Comparison of ENCODE assay signal across 11 mouse cellular contexts in the genomic region with DNA sequence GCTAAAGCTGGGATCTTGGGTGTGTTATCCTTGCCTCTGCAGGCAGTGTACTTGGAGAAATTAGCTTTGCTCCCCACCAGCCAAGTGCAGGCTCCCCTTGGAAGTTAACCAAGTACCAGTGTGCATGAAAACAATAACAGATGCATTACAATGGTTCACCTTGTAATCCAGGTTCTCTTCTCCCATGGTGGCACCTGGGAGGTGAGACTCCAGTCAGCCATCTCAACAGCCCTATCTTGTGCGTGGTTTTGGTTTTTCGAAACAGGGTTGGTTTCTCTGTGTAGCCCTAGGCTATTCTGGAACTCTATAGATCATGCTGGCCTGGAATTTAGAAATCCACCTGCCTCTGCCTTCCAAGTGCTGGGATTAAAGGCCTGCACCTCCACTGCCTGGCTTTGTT. TPM values are rescaled to one million over a fixed set of nuclear protein-coding genes. Genes with fewer than 3 reads are reported as not detected.
DNase-seq lines count a peak whose midpoint lies in the region; ATAC-seq and TF ChIP-seq lines count a peak whose summit lies in the region.
"Had no signal": no experiment of that assay in that cellular context is flagged by ENCODE, and none has a peak within 500 bp of the region (broad histone marks: within the 10 kb centered on the region; RNA-seq: fewer than 3 reads in every experiment).

No protein-coding gene starts in this region.

- no peaks in the 10 kb centered on the region for H3K9me3 ChIP-seq in ES-Bruce4 (replicated peaks; ENCODE audit: control insufficient read depth, insufficient read depth, low read length, poor library complexity, severe bottlenecking)
- H3K9me3 ChIP-seq in liver, postnatal 0 days (ENCODE audit: low read length): no peaks in the 10 kb centered on the region
- H3K9me3 ChIP-seq in hindbrain, embryonic 13.5 days: no peaks in the 10 kb centered on the region
- H3K9me3 ChIP-seq: forebrain, embryonic 12.5 days had no signal

- peak overlapping the region; percentile 37 for H3K27ac ChIP-seq in kidney, adult 2 months (ENCODE audit: insufficient read depth, low read depth, low read length)
- peak overlapping the region; percentile 98 for H3K27ac ChIP-seq in ES-Bruce4 (ENCODE audit: insufficient read depth, low read length)
- H3K27ac ChIP-seq in embryonic fibroblast, embryonic 13.5 days (ENCODE audit: insufficient read depth, low read length): peak overlapping the region; percentile 60
- H3K27ac ChIP-seq in liver, postnatal 0 days (ENCODE audit: low read depth): peak overlapping the region; percentile 91
- H3K27ac ChIP-seq in hindbrain, embryonic 13.5 days: no peak overlapping the region
- H3K27ac ChIP-seq: forebrain, embryonic 12.5 days had no signal

- peaks cover 65% of the 10 kb centered on the region for H3K4me1 ChIP-seq in kidney, adult 2 months (ENCODE audit: control insufficient read depth, insufficient read depth, low read length)
- peaks cover 3% of the 10 kb centered on the region for H3K4me1 ChIP-seq in ES-Bruce4 (ENCODE audit: control insufficient read depth, insufficient read depth, low read length)
- peaks cover 36% of the 10 kb centered on the region for H3K4me1 ChIP-seq in embryonic fibroblast, embryonic 13.5 days (ENCODE audit: control insufficient read depth, insufficient read depth, low read length)
- H3K4me1 ChIP-seq in liver, postnatal 0 days (ENCODE audit: insufficient read depth): peaks cover 70% of the 10 kb centered on the region
- H3K4me1 ChIP-seq in hindbrain, embryonic 13.5 days (replicated peaks): peaks cover 74% of the 10 kb centered on the region

- no peak overlapping the region for H3K4me3 ChIP-seq in kidney, adult 2 months (ENCODE audit: insufficient read depth, low read depth, low read length)
- peak overlapping the region; percentile 11; the same call in 1 of the 2 replicates for H3K4me3 ChIP-seq in ES-Bruce4 (ENCODE audit: low read depth, low read length)
- 0 out of 2 replicates have a peak overlapping the region, but pooled peaks have one; percentile 2 for H3K4me3 ChIP-seq in embryonic fibroblast, embryonic 13.5 days (ENCODE audit: insufficient read depth, low read length)
- H3K4me3 ChIP-seq in liver, postnatal 0 days (ENCODE audit: low read depth, low read length): no peak overlapping the region
- H3K4me3 ChIP-seq in hindbrain, embryonic 13.5 days: no peak overlapping the region
- H3K4me3 ChIP-seq: forebrain, embryonic 12.5 days had no signal

- TF ChIP-seq POLR2A in kidney, adult 2 months (IDR thresholded peaks at IDR 0.05; ENCODE audit: low read depth, low read length): no peak
- TF ChIP-seq POLR2A in ES-Bruce4 (IDR thresholded peaks at IDR 0.05; ENCODE audit: insufficient read depth, low read length): peak; percentile 23
- TF ChIP-seq POLR2A in embryonic fibroblast, embryonic 13.5 days (IDR thresholded peaks at IDR 0.05; ENCODE audit: low read depth, low read length): 0 out of 2 replicates have a peak, but pooled peaks have one; percentile 36

- no peak overlapping the region for H3K9ac ChIP-seq in ES-Bruce4 (ENCODE audit: low read depth, poor library complexity, severe bottlenecking)
- H3K9ac ChIP-seq in liver, postnatal 0 days (replicated peaks): no peak overlapping the region; the same call in 1 of the 2 replicates
- no peak overlapping the region for H3K9ac ChIP-seq in hindbrain, embryonic 13.5 days
- H3K9ac ChIP-seq: forebrain, embryonic 12.5 days had no signal

- peak; percentile 80; the same call in 1 of the 2 replicates for TF ChIP-seq EP300 in ES-Bruce4 (IDR thresholded peaks at IDR 0.05; ENCODE audit: insufficient read depth, low read depth, low read length)
- no peak for TF ChIP-seq EP300 in liver, postnatal 0 days (IDR thresholded peaks at IDR 0.05; ENCODE audit: low read depth)

- H3K36me3 ChIP-seq in kidney, adult 2 months (ENCODE audit: control insufficient read depth, insufficient read depth, low read length): peaks cover 16% of the 10 kb centered on the region
- peaks cover 55% of the 10 kb centered on the region for H3K36me3 ChIP-seq in ES-Bruce4 (ENCODE audit: control insufficient read depth, insufficient read depth, low read length, poor library complexity, severe bottlenecking)
- H3K36me3 ChIP-seq in liver, postnatal 0 days (replicated peaks; ENCODE audit: insufficient read depth, low read length): peaks cover 42% of the 10 kb centered on the region
- peaks cover 45% of the 10 kb centered on the region for H3K36me3 ChIP-seq in hindbrain, embryonic 13.5 days

- ATAC-seq in liver, postnatal 0 days: no peak
- no peak for ATAC-seq in hindbrain, embryonic 13.5 days (ENCODE audit: low FRiP score)
- no peak for ATAC-seq in activated CD4-positive, CD25-positive, alpha-beta regulatory T cell, adult 4 months

- TF ChIP-seq CTCF in kidney, adult 2 months (conservative IDR thresholded peaks at IDR 0.05; ENCODE audit: insufficient read depth, insufficient read length, low read depth, low read length): no peak
- TF ChIP-seq CTCF in ES-Bruce4 (IDR thresholded peaks at IDR 0.05; ENCODE audit: low read depth, low read length): no peak
- no peak for TF ChIP-seq CTCF in embryonic fibroblast, embryonic 13.5 days (IDR thresholded peaks at IDR 0.05; ENCODE audit: borderline replicate concordance, insufficient read depth, low read length)
- TF ChIP-seq CTCF in liver, postnatal 0 days (IDR thresholded peaks at IDR 0.05; ENCODE audit: low read depth): no peak

- H3K4me2 ChIP-seq in liver, postnatal 0 days (ENCODE audit: low read depth, low read length): peak overlapping the region; percentile 78
- no peak overlapping the region for H3K4me2 ChIP-seq in hindbrain, embryonic 13.5 days
- H3K4me2 ChIP-seq: forebrain, embryonic 12.5 days had no signal

- H3K27me3 ChIP-seq in kidney, adult 2 months (replicated peaks; ENCODE audit: control insufficient read depth, insufficient read depth, low read length): no peaks in the 10 kb centered on the region
- no peaks in the 10 kb centered on the region for H3K27me3 ChIP-seq in ES-Bruce4 (ENCODE audit: control insufficient read depth, insufficient read depth, low read length, poor library complexity, severe bottlenecking)
- H3K27me3 ChIP-seq in liver, postnatal 0 days (ENCODE audit: insufficient read depth, low read length): no peaks in the 10 kb centered on the region
- H3K27me3 ChIP-seq in hindbrain, embryonic 13.5 days: no peaks in the 10 kb centered on the region
- H3K27me3 ChIP-seq: forebrain, embryonic 12.5 days had no signal

- DNase-seq in kidney, adult 2 months: no peak
- DNase-seq in kidney, postnatal 25 days: no peak
- DNase-seq in liver, postnatal 0 days: no peak
- no peak for DNase-seq in layer of hippocampus, adult 9-11 months
- DNase-seq: kidney, postnatal 14 days; thymus, adult 18-20 months had no signal

- 66% methylated on average over 2 of the region's 2 CpGs for WGBS in kidney, adult 2 months
- 66% methylated on average over 2 of the region's 2 CpGs for WGBS in liver, postnatal 0 days (ENCODE audit: insufficient replicate concordance)
- WGBS in hindbrain, embryonic 13.5 days: 85% methylated on average over 2 of the region's 2 CpGs

RNA-seq across cellular contexts. Expression of a gene that starts 4.9 kb away (rescaled TPM):
- polyA plus RNA-seq in kidney, adult 2 months (2012; rRNA removed): 31.9 and 43.0 TPM in 2 replicates
- 247 and 264 TPM in 2 replicates for polyA plus RNA-seq in ES-Bruce4 (2011; ENCODE audit: insufficient read depth, insufficient read length, low read depth, missing spikeins)
- polyA plus RNA-seq in embryonic fibroblast, embryonic 13.5 days (2011; ENCODE audit: insufficient read length, low read depth, missing spikeins): 109 and 118 TPM in 2 replicates
- 36.2 and 38.2 TPM in 2 replicates for polyA plus RNA-seq in liver, postnatal 0 days (2015; fragmentation: Nextera tagmentation; extraction: Ambion mirVana)
- 49.3 and 54.2 TPM in 2 replicates for polyA plus RNA-seq in hindbrain, embryonic 13.5 days (2015; fragmentation: Nextera tagmentation; extraction: Ambion mirVana)
- polyA plus RNA-seq in activated CD4-positive, CD25-positive, alpha-beta regulatory T cell, adult 4 months (2017; shearing (Covaris generic)): 10 to 100 TPM; 62.9 to 76.7 TPM

RNA-seq across cellular contexts. Expression of a gene that starts 24.2 kb away (rescaled TPM):
- 5.2 and 6.0 TPM in 2 replicates for polyA plus RNA-seq in kidney, adult 2 months (2012; rRNA removed)
- polyA plus RNA-seq in ES-Bruce4 (2011; ENCODE audit: insufficient read depth, insufficient read length, low read depth, missing spikeins): 6.9 and 10.1 TPM in 2 replicates
- 18.9 and 26.4 TPM in 2 replicates for polyA plus RNA-seq in embryonic fibroblast, embryonic 13.5 days (2011; ENCODE audit: insufficient read length, low read depth, missing spikeins)
- 2.5 and 2.6 TPM in 2 replicates for polyA plus RNA-seq in liver, postnatal 0 days (2015; fragmentation: Nextera tagmentation; extraction: Ambion mirVana)
- polyA plus RNA-seq in hindbrain, embryonic 13.5 days (2015; fragmentation: Nextera tagmentation; extraction: Ambion mirVana): 0.98 and 1.0 TPM in 2 replicates
- 1 to 10 TPM; 3.2 to 3.5 TPM for polyA plus RNA-seq in activated CD4-positive, CD25-positive, alpha-beta regulatory T cell, adult 4 months (2017; shearing (Covaris generic))

RNA-seq across cellular contexts. Expression of a gene that starts 38.7 kb away (rescaled TPM):
- polyA plus RNA-seq in kidney, adult 2 months (2012; rRNA removed): 9.9 and 13.2 TPM in 2 replicates
- 67.4 and 68.5 TPM in 2 replicates for polyA plus RNA-seq in ES-Bruce4 (2011; ENCODE audit: insufficient read depth, insufficient read length, low read depth, missing spikeins)
- polyA plus RNA-seq in embryonic fibroblast, embryonic 13.5 days (2011; ENCODE audit: insufficient read length, low read depth, missing spikeins): 71.5 and 86.4 TPM in 2 replicates
- polyA plus RNA-seq in liver, postnatal 0 days (2015; fragmentation: Nextera tagmentation; extraction: Ambion mirVana): 20.1 and 23.9 TPM in 2 replicates
- polyA plus RNA-seq in hindbrain, embryonic 13.5 days (2015; fragmentation: Nextera tagmentation; extraction: Ambion mirVana): 106 and 108 TPM in 2 replicates
- 10 to 100 TPM; 67.7 to 82.4 TPM for polyA plus RNA-seq in activated CD4-positive, CD25-positive, alpha-beta regulatory T cell, adult 4 months (2017; shearing (Covaris generic))

Comparison
In these comparisons a context has a peak if more than half of its experiments do, and no peak if none do; other contexts are left out.
1. H3K4me3 ChIP-seq: peak in ES-Bruce4 (single experiment) and embryonic fibroblast, embryonic 13.5 days (single experiment); none in kidney, adult 2 months (single experiment), liver, postnatal 0 days (single experiment) and hindbrain, embryonic 13.5 days (single experiment).